Mouse (Mus musculus): ENCODE measurements around the gene Aip.

DNA sequence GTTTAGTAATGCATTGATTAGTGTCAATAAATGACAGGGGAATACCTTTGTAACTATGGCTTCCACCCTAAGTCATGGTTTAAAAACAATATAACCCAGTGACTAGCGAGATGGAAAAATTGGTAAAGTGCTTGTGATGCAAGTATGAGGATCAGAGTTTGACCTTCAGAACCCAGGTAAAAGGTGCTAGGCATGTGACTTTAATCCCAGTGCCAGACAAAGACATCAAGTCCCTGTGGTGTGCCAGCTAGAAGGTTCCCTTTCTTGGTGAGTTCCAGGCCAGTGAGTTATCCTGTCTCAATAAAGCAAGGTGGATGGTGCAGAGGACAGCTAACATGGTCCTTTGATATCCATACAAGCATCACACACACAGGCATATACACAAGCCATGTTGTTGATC lies 50.1 kb downstream of the Aip start:
- TF ChIP-seq GATA1 (IDR thresholded peaks at IDR 0.05; ENCODE audit: low read length) (no peak), TAL1 (IDR thresholded peaks at IDR 0.05; ENCODE audit: low read length) (no peak)

Data from erythroblast, embryonic 14.5 days (primary cell).